Mouse (Mus musculus) midbrain, embryonic 13.5 days (tissue): ENCODE results near the gene Gtpbp3. TPM values are rescaled to one million over a fixed set of nuclear protein-coding genes. Genes with fewer than 3 reads are reported as not detected.
"Not testable (repeated sequence)": the region's sequence is repeated elsewhere in the genome, so short reads cannot be mapped to it uniquely, and the experiment has no call there.

Experiments used
- ATAC-seq: fragments of 200-750 bp; cut with Nextera tagmentation; 2 replicates; pipeline ENCODE4 v1.8.0; 2017; ENCODE audit warnings: mild to moderate bottlenecking, moderate TSS enrichment, moderate library complexity
- H3K27ac ChIP-seq: fragments of 300-500 bp; sonication (generic); 2 replicates; pipeline ENCODE4 v1.5.1; 2015; ENCODE audit warnings: inconsistent platforms, mild to moderate bottlenecking, moderate library complexity
- H3K27me3 ChIP-seq: fragments of 300-500 bp; sonication (generic); 2 replicates; pipeline ENCODE4 v1.6.1; 2015; ENCODE audit warnings: mild to moderate bottlenecking, inconsistent platforms
- H3K36me3 ChIP-seq: fragments of 300-500 bp; sonication (generic); 2 replicates; pipeline ENCODE4 v1.6.1; 2015; ENCODE audit warnings: mild to moderate bottlenecking, inconsistent platforms
- H3K4me1 ChIP-seq: fragments of 300-500 bp; sonication (generic); replicated peaks from 2 replicates; pipeline ENCODE4 v1.6.1; 2015; ENCODE audit warnings: inconsistent platforms
- H3K4me2 ChIP-seq: fragments of 300-500 bp; sonication (generic); replicated peaks from 2 replicates; pipeline ENCODE4 v1.6.1; 2015; ENCODE audit warnings: moderate library complexity, mild to moderate bottlenecking, inconsistent platforms
- H3K4me3 ChIP-seq: fragments of 300-500 bp; sonication (generic); replicated peaks from 2 replicates; pipeline ENCODE4 v1.5.1; 2015; ENCODE audit warnings: mild to moderate bottlenecking, inconsistent platforms
- H3K9ac ChIP-seq: fragments of 300-500 bp; sonication (generic); replicated peaks from 2 replicates; pipeline ENCODE4 v1.6.1; 2015; ENCODE audit warnings: mild to moderate bottlenecking, inconsistent platforms
- H3K9me3 ChIP-seq: fragments of 300-500 bp; sonication (generic); 2 replicates; pipeline ENCODE4 v1.6.1; 2016; ENCODE audit warnings: mild to moderate bottlenecking, inconsistent platforms
- WGBS: fragments of 180-500 bp; shearing (Covaris S2); methylation state at CpG from one replicate; pipeline ENCODE4 v1.1.7; 2015; 5-methylcytosine and 5-hydroxymethylcytosine counted together
- polyA plus RNA-seq: library from polyadenylated mRNA; unstranded; fragments of >200 nt; fragmentation: Nextera tagmentation; extraction: Ambion mirVana; gene quantifications from 2 replicates; pipeline ENCODE4 v1.2.1, GENCODE M21; 2015

Gtpbp3 gene
- polyA plus RNA-seq, 1 experiment from 2014 or later, result 11.6 TPM

DNA sequence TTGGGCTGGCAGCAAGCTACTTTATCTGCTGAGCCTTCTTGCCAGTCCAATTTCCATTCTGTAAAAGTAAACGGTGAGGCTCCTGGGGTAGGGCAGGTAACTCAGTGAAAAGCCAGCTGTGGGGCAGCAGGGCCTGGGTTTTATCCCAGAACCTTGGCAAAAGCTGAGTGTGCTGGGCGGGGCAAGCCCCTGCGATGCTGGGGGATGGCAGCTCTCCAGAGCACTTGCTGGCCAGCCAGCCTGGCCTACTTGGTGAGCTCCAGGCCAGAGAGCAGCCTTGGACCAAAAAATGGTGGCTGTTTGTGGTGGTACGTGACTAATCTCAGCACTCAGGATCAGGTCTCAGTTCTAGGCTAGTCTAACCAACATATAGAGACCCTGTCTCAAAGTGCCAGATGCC lies 18.1 kb downstream of the Gtpbp3 start:
- H3K4me3 ChIP-seq, result no peak overlapping the region
- ATAC-seq, result no peak
- H3K36me3 ChIP-seq, result no peaks in the 10 kb centered on the region
- H3K4me1 ChIP-seq, result peaks cover 11% of the 10 kb centered on the region
- 89% methylated on average over 4 of the region's 4 CpGs for WGBS
- H3K9me3 ChIP-seq, result no peaks in the 10 kb centered on the region
- H3K27me3 ChIP-seq, result peaks cover 59% of the 10 kb centered on the region
- no peak overlapping the region for H3K9ac ChIP-seq
- no peak overlapping the region for H3K4me2 ChIP-seq
- H3K27ac ChIP-seq, result no peak overlapping the region

DNA sequence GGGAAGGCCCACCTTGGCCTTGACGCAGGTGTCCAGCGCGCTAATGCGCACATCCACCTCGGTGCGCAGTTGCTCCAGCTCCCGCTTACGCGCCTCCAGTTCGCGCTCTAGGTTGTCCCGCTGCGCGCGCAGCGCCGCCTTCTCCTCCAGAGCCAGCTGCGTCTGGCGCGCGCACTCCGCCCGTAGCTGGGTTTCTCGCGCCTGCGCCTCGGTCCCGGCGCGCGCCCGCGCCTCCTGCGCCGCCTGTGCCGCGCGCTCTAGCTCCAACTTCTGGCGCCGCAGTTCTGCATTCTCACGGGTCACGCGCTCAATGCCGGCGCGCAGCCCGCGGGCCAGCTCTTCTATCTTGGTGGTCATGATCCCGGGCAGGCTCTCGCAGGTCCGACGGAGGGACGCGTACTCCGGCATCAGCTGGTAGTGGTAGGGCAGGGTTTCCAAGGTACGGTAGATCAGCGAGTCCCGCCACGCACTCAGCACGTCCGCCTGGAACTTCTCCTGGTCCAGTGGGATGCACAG lies 19.7 kb downstream of the Gtpbp3 start:
- Histone ChIP-seq H3K9me3 (no peaks in the 10 kb centered on the region), H3K4me3 (peak overlapping the region; percentile 39), H3K27ac (no peak overlapping the region), H3K4me2 (peak overlapping the region; percentile 63), H3K4me1 (peaks cover 11% of the 10 kb centered on the region), H3K9ac (peak overlapping the region; percentile 59), H3K27me3 (peaks cover 63% of the 10 kb centered on the region), H3K36me3 (no peaks in the 10 kb centered on the region)
- ATAC-seq, result peak; percentile 84
- under 1% methylated on average over 61 of the region's 61 CpGs for WGBS

DNA sequence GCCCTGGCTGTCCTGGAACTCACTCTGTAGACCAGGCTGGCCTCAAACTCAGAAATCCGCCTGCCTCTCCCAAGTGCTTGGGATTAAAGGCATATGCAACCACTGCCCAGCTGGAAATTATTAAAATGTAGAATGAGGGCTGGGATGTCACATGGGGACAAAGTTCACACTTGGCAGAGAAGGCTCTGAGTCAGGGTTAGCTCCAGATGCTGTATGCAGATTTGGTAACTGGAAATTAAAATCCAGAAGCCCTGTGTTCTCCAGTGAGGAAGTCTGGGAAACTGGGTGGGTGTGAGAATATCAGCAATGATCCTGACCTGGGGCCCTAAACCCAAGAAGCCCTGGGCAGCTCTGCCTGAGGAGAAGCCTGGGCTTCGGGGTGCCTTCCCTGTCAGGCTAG lies 21.4 kb downstream of the Gtpbp3 start:
- H3K27ac ChIP-seq, result no peak overlapping the region
- 66% methylated on average over 2 of the region's 2 CpGs for WGBS
- H3K4me1 ChIP-seq, result peaks cover 11% of the 10 kb centered on the region
- no peaks in the 10 kb centered on the region for H3K9me3 ChIP-seq
- H3K4me3 ChIP-seq, result no peak overlapping the region
- H3K36me3 ChIP-seq, result no peaks in the 10 kb centered on the region
- peaks cover 63% of the 10 kb centered on the region for H3K27me3 ChIP-seq
- H3K4me2 ChIP-seq, result no peak overlapping the region
- no peak for ATAC-seq
- no peak overlapping the region for H3K9ac ChIP-seq

DNA sequence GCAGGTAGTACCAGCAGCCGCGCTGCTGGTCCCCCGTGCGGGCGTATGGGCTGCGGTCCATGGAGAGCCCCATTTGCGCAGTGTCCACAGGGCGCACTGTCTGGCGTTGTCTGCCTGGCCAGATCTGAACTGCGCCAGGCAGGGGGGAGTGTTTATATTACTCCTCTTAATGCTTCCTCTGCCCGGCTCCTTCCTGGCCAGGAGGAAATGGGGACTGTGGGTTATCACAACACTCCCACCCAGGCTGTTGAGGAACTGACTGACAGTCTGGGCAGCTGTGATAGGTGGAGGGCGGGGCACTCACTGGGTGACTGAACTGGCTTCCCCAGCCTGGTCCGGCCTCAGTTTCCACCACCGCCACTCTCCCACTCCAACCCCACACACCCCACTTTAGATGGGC lies 23.7 kb downstream of the Gtpbp3 start, which contains the start of gene Plvap:
Gene Plvap (minus strand): TSS at position 109 of the 400 bp plus-strand sequence.
- H3K9me3 ChIP-seq, result no peaks in the 10 kb centered on the region
- H3K4me1 ChIP-seq, result peaks cover 12% of the 10 kb centered on the region
- no peak for ATAC-seq
- H3K9ac ChIP-seq, result no peak within 1 kb of the TSS
- no peaks in the 10 kb centered on the region for H3K36me3 ChIP-seq
- H3K4me3 ChIP-seq, result no peak within 1 kb of the TSS
- H3K4me2 ChIP-seq, result no peak within 1 kb of the TSS
- no peak within 1 kb of the TSS for H3K27ac ChIP-seq
- peaks cover 46% of the 10 kb centered on the region for H3K27me3 ChIP-seq
- WGBS, result 79% methylated on average over 14 of the region's 14 CpGs

DNA sequence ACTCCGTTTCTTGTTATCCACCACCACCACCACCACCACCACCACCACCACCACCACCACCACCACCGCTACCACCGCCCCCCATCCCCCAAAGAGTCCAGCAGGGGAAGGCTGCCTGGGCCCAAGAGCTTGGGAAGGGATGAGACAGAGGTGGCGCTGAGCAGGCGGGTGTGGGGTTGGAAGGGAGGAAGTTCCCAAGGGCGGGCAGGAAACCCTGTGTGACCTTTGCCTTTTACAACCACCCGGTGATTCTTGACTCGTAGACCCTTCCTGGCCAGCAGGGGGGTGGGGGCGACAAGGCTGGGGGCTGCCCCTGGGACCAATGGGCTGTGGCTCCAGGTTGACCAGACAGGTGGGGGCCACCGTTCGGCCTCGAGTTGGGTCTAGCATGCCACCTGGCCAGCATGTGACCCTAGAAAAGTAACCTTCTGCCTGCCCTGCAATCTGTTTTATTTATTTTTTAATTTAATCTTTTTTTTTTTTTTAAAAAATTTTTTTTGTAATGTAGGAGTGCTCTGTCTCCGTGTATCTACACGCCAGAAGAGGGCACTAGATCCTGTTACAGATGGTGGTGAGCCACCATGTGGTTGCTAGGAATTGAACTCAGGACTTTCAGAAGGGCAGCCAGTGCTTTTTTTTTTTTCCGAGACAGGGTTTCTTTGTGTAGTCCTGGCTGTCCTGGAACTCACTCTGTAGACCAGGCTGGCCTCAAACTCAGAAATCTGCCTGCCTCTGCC lies 25.3 kb downstream of the Gtpbp3 start:
- peaks cover 30% of the 10 kb centered on the region for H3K27me3 ChIP-seq
- 79% methylated on average over 15 of the region's 15 CpGs for WGBS
- H3K4me1 ChIP-seq, result 0 out of 2 replicates have a peak, but pooled peaks cover 10% of the 10 kb centered on the region

DNA sequence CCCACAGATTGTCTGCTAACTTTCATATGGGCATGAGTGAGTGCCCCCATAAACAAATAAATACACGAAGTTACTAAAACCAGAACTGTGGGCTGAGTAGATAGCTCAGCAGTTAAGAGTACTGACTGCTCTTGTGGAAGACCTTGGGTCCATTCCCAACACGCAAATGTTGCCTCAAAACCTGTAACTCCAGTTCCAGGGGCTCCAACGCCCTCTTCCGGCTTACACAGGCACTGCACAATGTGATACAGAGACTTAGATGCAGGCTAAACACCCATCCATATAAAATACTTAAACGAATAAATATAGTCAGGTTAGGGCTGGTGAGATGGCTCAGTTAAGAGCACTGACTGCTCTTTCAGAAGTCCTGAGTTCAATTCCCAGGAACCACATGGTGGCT lies 27.1 kb downstream of the Gtpbp3 start:
- Histone ChIP-seq H3K36me3 (no peaks in the 10 kb centered on the region), H3K27ac (no peak overlapping the region), H3K4me2 (no peak overlapping the region), H3K9ac (no peak overlapping the region), H3K27me3 (peaks cover 14% of the 10 kb centered on the region), H3K4me1 (0 out of 2 replicates have a peak, but pooled peaks cover 10% of the 10 kb centered on the region), H3K9me3 (no peaks in the 10 kb centered on the region), H3K4me3 (no peak overlapping the region)
- WGBS, result 76% methylated on average over 5 of the region's 5 CpGs
- ATAC-seq, result no peak

More for the DNA sequence above, 25.3 kb downstream of the Gtpbp3 start:
- no peak for ATAC-seq
- Histone ChIP-seq H3K4me3 (no peak overlapping the region), H3K9me3 (no peaks in the 10 kb centered on the region), H3K36me3 (no peaks in the 10 kb centered on the region), H3K4me2 (no peak overlapping the region), H3K9ac (no peak overlapping the region), H3K27ac (no peak overlapping the region)

DNA sequence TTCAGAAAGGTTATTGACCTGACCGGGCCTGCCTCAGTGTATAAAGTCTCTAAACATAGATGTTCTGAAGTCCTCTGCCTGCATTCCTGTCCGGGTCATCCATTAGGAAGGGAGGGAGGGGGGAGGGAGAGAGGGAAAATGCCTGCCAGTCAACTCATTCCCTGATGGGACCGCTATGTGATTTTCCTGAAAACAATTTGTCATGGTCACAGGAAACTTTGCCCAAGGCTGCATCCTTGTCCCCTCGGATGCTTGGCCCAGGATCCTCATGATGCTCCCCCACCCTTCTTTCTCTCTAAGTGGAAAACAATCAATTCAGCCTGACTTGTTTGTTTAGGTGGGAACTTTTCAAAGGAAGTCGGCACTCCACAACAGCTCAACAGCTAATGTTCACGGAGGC lies 28.9 kb downstream of the Gtpbp3 start:
- Histone ChIP-seq H3K9ac (no peak overlapping the region), H3K27ac (no peak overlapping the region), H3K4me2 (no peak overlapping the region), H3K4me1 (peaks cover 12% of the 10 kb centered on the region; the same call in 1 of the 2 replicates), H3K36me3 (no peaks in the 10 kb centered on the region), H3K27me3 (0 out of 2 replicates have a peak, but pooled peaks cover 5% of the 10 kb centered on the region), H3K4me3 (no peak overlapping the region), H3K9me3 (no peaks in the 10 kb centered on the region)
- no peak for ATAC-seq
- 25% methylated on average over 6 of the region's 6 CpGs for WGBS

DNA sequence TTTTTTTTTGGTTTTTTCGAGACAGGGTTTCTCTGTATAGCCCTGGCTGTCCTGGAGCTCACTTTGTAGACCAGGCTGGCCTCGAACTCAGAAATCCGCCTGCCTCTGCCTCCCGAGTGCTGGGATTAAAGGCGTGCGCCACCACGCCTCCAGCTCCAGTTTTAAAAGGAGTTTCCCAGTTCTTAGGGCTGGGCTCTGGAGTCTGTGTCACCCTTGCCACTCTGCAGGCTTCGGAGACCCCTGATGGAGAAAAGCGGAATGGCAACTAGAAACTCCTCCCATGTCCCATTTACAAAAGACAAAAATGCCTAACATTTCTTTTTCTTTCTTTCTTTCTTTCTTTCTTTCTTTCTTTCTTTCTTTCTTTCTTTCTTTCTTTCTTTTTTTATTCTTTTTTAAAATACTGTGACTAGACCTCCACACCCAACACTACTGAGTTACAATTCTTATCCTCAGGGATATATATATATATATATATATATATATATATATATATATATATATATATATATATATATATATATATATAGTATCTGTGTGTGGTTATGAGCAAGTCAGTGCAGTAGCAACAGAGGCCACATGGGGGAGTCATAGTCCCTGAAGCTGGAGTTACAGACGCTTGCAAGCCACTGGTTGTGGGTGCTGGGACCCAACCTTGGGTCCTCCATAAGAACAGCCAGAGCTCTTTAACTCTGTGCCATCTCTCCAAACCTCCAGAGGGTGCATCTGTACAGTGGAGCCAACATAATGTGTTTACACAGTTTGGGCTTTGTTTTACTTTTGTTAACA lies 31.3 kb downstream of the Gtpbp3 start:
- not testable (repeated sequence) for H3K9ac ChIP-seq, H3K9me3 ChIP-seq, H3K4me3 ChIP-seq, H3K4me2 ChIP-seq, H3K27ac ChIP-seq, ATAC-seq, H3K36me3 ChIP-seq
- Histone ChIP-seq H3K4me1 (peaks cover 12% of the 10 kb centered on the region; the same call in 1 of the 2 replicates), H3K27me3 (peaks cover 21% of the 10 kb centered on the region)
- 43% methylated on average over 9 of the region's 10 CpGs for WGBS

DNA sequence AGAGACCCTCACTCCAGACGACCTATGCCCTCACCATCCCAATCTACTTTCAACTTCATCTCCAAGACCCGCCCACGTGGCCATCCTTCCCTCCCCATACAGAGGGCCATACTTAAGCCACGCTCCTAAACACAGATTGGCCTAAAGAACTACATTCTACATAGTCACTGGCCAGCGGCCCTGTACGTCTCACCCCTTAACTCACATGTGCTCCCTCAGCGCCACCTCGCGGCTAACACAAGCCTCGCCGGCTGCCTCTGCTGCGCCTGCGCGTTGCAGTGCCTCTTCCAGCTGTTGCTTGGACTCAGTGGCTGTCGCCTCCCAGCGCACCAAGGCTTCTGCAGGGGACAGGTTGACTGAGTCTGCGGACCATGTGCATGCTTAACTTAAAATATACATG lies 33.7 kb downstream of the Gtpbp3 start:
- 3% methylated on average over 17 of the region's 17 CpGs for WGBS
- no peak overlapping the region; the same call in 1 of the 2 replicates for H3K4me2 ChIP-seq
- H3K4me1 ChIP-seq, result peaks cover 21% of the 10 kb centered on the region; the same call in 1 of the 2 replicates
- no peak overlapping the region for H3K4me3 ChIP-seq
- H3K27me3 ChIP-seq, result peaks cover 45% of the 10 kb centered on the region
- no peaks in the 10 kb centered on the region for H3K9me3 ChIP-seq
- no peak overlapping the region for H3K27ac ChIP-seq
- no peak overlapping the region for H3K9ac ChIP-seq
- H3K36me3 ChIP-seq, result no peaks in the 10 kb centered on the region
- peak; percentile 84 for ATAC-seq

DNA sequence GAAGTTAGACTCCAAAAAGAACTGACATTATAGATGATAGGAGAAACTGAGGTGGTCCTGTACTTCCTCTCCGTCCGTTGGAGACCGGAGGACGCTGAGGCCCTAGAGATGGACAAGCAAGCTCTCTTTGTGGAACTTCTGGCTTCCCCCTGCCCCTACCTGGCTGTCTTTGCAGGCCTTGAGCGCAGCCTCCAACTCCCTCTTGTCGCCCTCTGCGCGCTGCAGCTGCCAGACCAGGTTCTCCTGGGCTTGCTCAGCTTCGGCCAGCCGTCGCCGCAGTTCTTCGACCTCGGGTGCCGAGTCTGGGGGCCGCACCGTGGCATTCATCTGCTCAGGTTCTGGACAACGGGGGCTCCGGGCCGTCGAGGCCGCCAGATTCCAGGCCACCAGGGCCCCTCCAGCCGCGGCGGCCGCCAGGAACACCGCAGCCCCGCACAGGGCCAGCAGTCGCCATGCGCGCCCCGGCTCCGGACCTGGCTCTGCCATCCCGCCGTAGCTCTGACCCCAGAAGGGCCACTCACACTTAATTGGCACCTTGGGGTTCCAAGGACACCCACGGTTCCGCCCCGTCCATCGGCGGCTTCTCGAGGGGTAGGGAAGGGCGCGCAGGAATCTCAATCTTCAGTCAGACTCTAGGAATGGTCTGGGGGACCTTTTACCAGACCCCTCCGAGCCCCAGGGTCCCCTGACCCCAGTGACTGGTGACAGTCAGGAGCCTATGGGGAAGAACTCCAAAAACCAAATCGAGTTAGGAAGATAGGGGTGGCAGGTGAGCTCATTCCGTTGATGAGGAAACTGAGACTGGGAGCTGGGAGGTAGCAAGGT lies 37.5 kb downstream of the Gtpbp3 start, which contains the start of gene Ccdc194:
Gene Ccdc194 (minus strand): TSS at position 486 of the 825 bp plus-strand sequence.
- ATAC-seq, result no peak
- 6% methylated on average over 46 of the region's 46 CpGs for WGBS
- Histone ChIP-seq H3K27me3 (peaks cover 58% of the 10 kb centered on the region), H3K27ac (no peak within 1 kb of the TSS), H3K9me3 (no peaks in the 10 kb centered on the region), H3K4me3 (0 out of 2 replicates have a peak within 1 kb of the TSS, but pooled peaks have one; percentile 14), H3K36me3 (no peaks in the 10 kb centered on the region), H3K4me2 (peak within 1 kb of the TSS; percentile 25), H3K4me1 (peaks cover 17% of the 10 kb centered on the region; the same call in 1 of the 2 replicates), H3K9ac (no peak within 1 kb of the TSS)

DNA sequence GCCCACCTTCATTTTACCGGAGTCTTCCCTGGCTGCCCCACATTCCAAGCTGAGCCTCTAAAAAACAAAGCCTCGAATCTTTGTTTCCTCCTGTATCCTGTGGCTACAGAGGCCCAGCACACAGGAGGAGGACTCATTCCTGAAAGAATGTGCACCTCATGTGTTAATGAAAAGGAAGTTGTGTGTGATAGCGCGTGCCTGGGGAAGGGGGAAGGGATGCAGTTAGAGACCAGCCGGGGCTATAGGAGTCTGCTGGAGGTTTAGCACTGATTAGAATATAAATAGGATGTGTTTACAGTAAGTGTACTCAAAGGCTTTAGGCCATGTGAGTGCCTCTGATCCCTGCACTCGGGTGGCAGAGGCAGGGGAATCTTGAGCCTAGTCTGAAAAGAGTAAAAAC lies 38.4 kb downstream of the Gtpbp3 start:
- Histone ChIP-seq H3K9ac (no peak overlapping the region), H3K4me2 (no peak overlapping the region), H3K36me3 (no peaks in the 10 kb centered on the region), H3K27ac (no peak overlapping the region), H3K4me1 (peaks cover 17% of the 10 kb centered on the region; the same call in 1 of the 2 replicates), H3K9me3 (no peaks in the 10 kb centered on the region), H3K27me3 (peaks cover 55% of the 10 kb centered on the region), H3K4me3 (no peak overlapping the region)
- no peak for ATAC-seq
- WGBS, result 4% methylated on average over 6 of the region's 6 CpGs
